Mouse (Mus musculus) ovary, postnatal 10 days (tissue): ENCODE data around the gene Oxnad1.
"Not testable (repeated sequence)": the region's sequence is repeated elsewhere in the genome, so short reads cannot be mapped to it uniquely, and the experiment has no call there.

Experiments
- DNase-seq: peaks from one replicate; pipeline ENCODE4 v3.0.0; 2022; ENCODE audit warnings: low spot score

The Oxnad1 gene

GRCm38 (mm10) chr14:32084761-32085485, at the start of gene Oxnad1:
Gene Oxnad1 (plus strand): TSS chr14:32085374.
- no peak for DNase-seq

GRCm38 (mm10) chr14:32036482-32036881, 48.7 kb upstream of the Oxnad1 start:
- DNase-seq: no peak

GRCm38 (mm10) chr14:32037661-32038252, 47.4 kb upstream of the Oxnad1 start:
- no peak for DNase-seq

GRCm38 (mm10) chr14:32042108-32042507, 43.1 kb upstream of the Oxnad1 start:
- no peak for DNase-seq

- no peak for DNase-seq
Measured at GRCm38 (mm10) chr14:32046357-32046756, 38.8 kb upstream of the Oxnad1 start.

- no peak for DNase-seq
Measured at GRCm38 (mm10) chr14:32050171-32050570, 35.0 kb upstream of the Oxnad1 start.

GRCm38 (mm10) chr14:32053895-32054294, 31.3 kb upstream of the Oxnad1 start:
- DNase-seq: no peak

- no peak for DNase-seq
Measured at GRCm38 (mm10) chr14:32054788-32055187, 30.4 kb upstream of the Oxnad1 start.

- no peak for DNase-seq
Measured at GRCm38 (mm10) chr14:32055781-32056180, 29.4 kb upstream of the Oxnad1 start.

GRCm38 (mm10) chr14:32056675-32057074, 28.5 kb upstream of the Oxnad1 start:
- no peak for DNase-seq

GRCm38 (mm10) chr14:32057664-32058063, 27.5 kb upstream of the Oxnad1 start:
- no peak for DNase-seq

GRCm38 (mm10) chr14:32061398-32061797, 23.8 kb upstream of the Oxnad1 start:
- no peak for DNase-seq

- DNase-seq: no peak
Measured at GRCm38 (mm10) chr14:32072807-32073206, 12.4 kb upstream of the Oxnad1 start.

GRCm38 (mm10) chr14:32073211-32073685, 11.9 kb upstream of the Oxnad1 start:
- no peak for DNase-seq

GRCm38 (mm10) chr14:32073901-32074300, 11.3 kb upstream of the Oxnad1 start:
- DNase-seq: no peak

GRCm38 (mm10) chr14:32076896-32077575, 8.1 kb upstream of the Oxnad1 start:
- DNase-seq: peak; percentile 35

GRCm38 (mm10) chr14:32081026-32081425, 4.1 kb upstream of the Oxnad1 start:
- no peak for DNase-seq

GRCm38 (mm10) chr14:32082891-32083290, 2.3 kb upstream of the Oxnad1 start:
- no peak for DNase-seq

- DNase-seq: no peak
Measured at GRCm38 (mm10) chr14:32083466-32083865, 1.7 kb upstream of the Oxnad1 start.

- peak; percentile 99 for DNase-seq
Measured at GRCm38 (mm10) chr14:32085486-32086201, 470 bp downstream of the Oxnad1 start, which contains the start of gene Dph3. Gene Dph3 (minus strand): TSS chr14:32085729.

- no peak for DNase-seq
Measured at GRCm38 (mm10) chr14:32086226-32086625, 1.1 kb downstream of the Oxnad1 start.

- not testable (repeated sequence) for DNase-seq
Measured at GRCm38 (mm10) chr14:32087584-32088248, 2.5 kb downstream of the Oxnad1 start.
